ENCODE assay signal across 11 mouse cellular contexts in genomic region chr4:139821071-139821470, GRCm38 (mm10). TPM values are rescaled to one million over a fixed set of nuclear protein-coding genes. Genes with fewer than 3 reads are reported as not detected.
A peak's percentile ranks its signal among the peaks of the same experiment; 100 is the strongest.
DNase-seq lines count a peak whose midpoint lies in the region; ATAC-seq and TF ChIP-seq lines count a peak whose summit lies in the region.
"Had no signal": no experiment of that assay in that cellular context is flagged by ENCODE, and none has a peak within 500 bp of the region (broad histone marks: within the 10 kb centered on the region; RNA-seq: fewer than 3 reads in every experiment).

No protein-coding gene starts in this region.

- no peak overlapping the region for H3K27ac ChIP-seq in heart, embryonic 10.5 days
- H3K27ac ChIP-seq in hindbrain, embryonic 10.5 days: peak overlapping the region; percentile 94
- H3K27ac ChIP-seq in midbrain, embryonic 10.5 days (replicated peaks): peak overlapping the region; percentile 89

- no peaks in the 10 kb centered on the region for H3K36me3 ChIP-seq in heart, embryonic 10.5 days
- no peaks in the 10 kb centered on the region for H3K36me3 ChIP-seq in E14TG2a.4 (ENCODE audit: insufficient read depth, low read length)
- H3K36me3 ChIP-seq in hindbrain, embryonic 10.5 days: 0 out of 2 replicates have a peak, but pooled peaks cover 2% of the 10 kb centered on the region
- 0 out of 2 replicates have a peak, but pooled peaks cover under 1% of the 10 kb centered on the region for H3K36me3 ChIP-seq in midbrain, embryonic 10.5 days

- peak overlapping the region; percentile 46 for H3K4me3 ChIP-seq in heart, embryonic 10.5 days
- H3K4me3 ChIP-seq in E14TG2a.4 (replicated peaks; ENCODE audit: low read length): peak overlapping the region; percentile 50
- H3K4me3 ChIP-seq in hindbrain, embryonic 10.5 days: peak overlapping the region; percentile 52
- H3K4me3 ChIP-seq in midbrain, embryonic 10.5 days: peak overlapping the region; percentile 53

- no peak for DNase-seq in heart, embryonic 10.5 days (ENCODE audit: low spot score)
- DNase-seq in heart, adult 11 months: no peak
- no peak for DNase-seq in hindbrain, embryonic 10.5 days (ENCODE audit: low spot score)
- DNase-seq in midbrain, embryonic 10.5 days (ENCODE audit: low spot score): no peak
- no peak for DNase-seq in right cerebral cortex, adult 2 months (ENCODE audit: low spot score in 2 of 2)
- no peak for DNase-seq in spleen, postnatal 14 days (ENCODE audit: low spot score in 2 of 2)
- DNase-seq: cerebellum, adult 8-10 months had no signal

- H3K4me1 ChIP-seq in heart, embryonic 10.5 days: peaks cover 37% of the 10 kb centered on the region
- peaks cover 71% of the 10 kb centered on the region for H3K4me1 ChIP-seq in E14TG2a.4 (replicated peaks; ENCODE audit: low read depth, low read length)
- peaks cover 100% of the 10 kb centered on the region for H3K4me1 ChIP-seq in hindbrain, embryonic 10.5 days (replicated peaks)
- peaks cover 100% of the 10 kb centered on the region for H3K4me1 ChIP-seq in midbrain, embryonic 10.5 days

- no peak for ATAC-seq in granulocyte monocyte progenitor cell, adult 5-6 weeks (replicated peaks; ENCODE audit: poor library complexity, severe bottlenecking)
- ATAC-seq: activated CD4-positive, CD25-positive, alpha-beta regulatory T cell, adult 4 months had no signal

- H3K9me3 ChIP-seq in heart, embryonic 10.5 days: no peaks in the 10 kb centered on the region
- no peaks in the 10 kb centered on the region for H3K9me3 ChIP-seq in E14TG2a.4 (ENCODE audit: low read length)
- H3K9me3 ChIP-seq in hindbrain, embryonic 10.5 days: no peaks in the 10 kb centered on the region
- no peaks in the 10 kb centered on the region for H3K9me3 ChIP-seq in midbrain, embryonic 10.5 days (replicated peaks)

- TF ChIP-seq CTCF in E14TG2a.4 (conservative IDR thresholded peaks at IDR 0.05; ENCODE audit: low read length): no peak

- WGBS in heart, embryonic 10.5 days: under 1% methylated on average over 22 of the region's 22 CpGs
- under 1% methylated on average over 22 of the region's 22 CpGs for WGBS in hindbrain, embryonic 10.5 days
- under 1% methylated on average over 22 of the region's 22 CpGs for WGBS in midbrain, embryonic 10.5 days

- peaks cover 100% of the 10 kb centered on the region for H3K27me3 ChIP-seq in heart, embryonic 10.5 days (ENCODE audit: insufficient read depth, poor library complexity, severe bottlenecking)
- H3K27me3 ChIP-seq in E14TG2a.4 (ENCODE audit: insufficient read depth, low read length): peaks cover 98% of the 10 kb centered on the region
- peaks cover 100% of the 10 kb centered on the region for H3K27me3 ChIP-seq in hindbrain, embryonic 10.5 days (ENCODE audit: insufficient read depth, poor library complexity, severe bottlenecking)
- peaks cover 100% of the 10 kb centered on the region for H3K27me3 ChIP-seq in midbrain, embryonic 10.5 days (ENCODE audit: low read depth, poor library complexity, severe bottlenecking)

RNA-seq across cellular contexts. Expression of gene Pax7, which starts 12.3 kb away (rescaled TPM):
- 0.03 TPM in 1 of 2 replicates, not detected in the other for polyA plus RNA-seq in heart, embryonic 10.5 days (2016; fragmentation: Nextera tagmentation; extraction: Ambion mirVana)
- polyA plus RNA-seq in hindbrain, embryonic 10.5 days (2016; fragmentation: Nextera tagmentation; extraction: Ambion mirVana): 2.3 and 2.6 TPM in 2 replicates
- polyA plus RNA-seq in midbrain, embryonic 10.5 days (2016; fragmentation: Nextera tagmentation; extraction: Ambion mirVana): 1.3 and 1.8 TPM in 2 replicates
- not detected in 2 replicates for total RNA-seq in granulocyte monocyte progenitor cell, adult 5-6 weeks (2014; fragmentation: Nextera tagmentation)
- total RNA-seq in granulocyte monocyte progenitor cell, adult 5-6 weeks (2017): not detected in 2 replicates
- total RNA-seq: monocyte, adult 5-6 weeks had no signal
- polyA plus RNA-seq: activated CD4-positive, CD25-positive, alpha-beta regulatory T cell, adult 4 months had no signal
